Mouse (Mus musculus) lung, embryonic 15.5 days (tissue): ENCODE results near the gene Nsg1. TPM values are rescaled to one million over a fixed set of nuclear protein-coding genes. Genes with fewer than 3 reads are reported as not detected.

ENCODE experiments used
- ATAC-seq: fragments of 200-750 bp; cut with Nextera tagmentation; 2 replicates; pipeline ENCODE4 v1.8.0; 2017; ENCODE audit warnings: moderate number of reproducible peaks, borderline replicate concordance; ENCODE audit not compliant: low FRiP score, low TSS enrichment; ENCODE audit errors: extremely low read depth
- H3K27ac ChIP-seq: fragments of 300-500 bp; sonication (generic); 2 replicates; pipeline ENCODE4 v1.5.1; 2015; ENCODE audit warnings: moderate library complexity, mild to moderate bottlenecking, inconsistent platforms
- H3K27me3 ChIP-seq: fragments of 300-500 bp; sonication (generic); 2 replicates; pipeline ENCODE4 v1.6.1; 2015; ENCODE audit warnings: inconsistent platforms
- H3K36me3 ChIP-seq: fragments of 300-500 bp; sonication (generic); 2 replicates; pipeline ENCODE4 v1.6.1; 2015; ENCODE audit warnings: inconsistent platforms
- H3K4me1 ChIP-seq: fragments of 300-500 bp; sonication (generic); 2 replicates; pipeline ENCODE4 v1.6.1; 2015; ENCODE audit warnings: inconsistent platforms
- H3K4me2 ChIP-seq: fragments of 300-500 bp; sonication (generic); 2 replicates; pipeline ENCODE4 v1.6.1; 2015; ENCODE audit warnings: inconsistent platforms, mild to moderate bottlenecking, moderate library complexity
- H3K4me3 ChIP-seq: fragments of 300-500 bp; sonication (generic); 2 replicates; pipeline ENCODE4 v1.5.1; 2015; ENCODE audit warnings: mild to moderate bottlenecking, inconsistent platforms
- H3K9ac ChIP-seq: fragments of 300-500 bp; sonication (generic); 2 replicates; pipeline ENCODE4 v1.6.1; 2015; ENCODE audit warnings: inconsistent platforms
- H3K9me3 ChIP-seq: fragments of 300-500 bp; sonication (generic); 2 replicates; pipeline ENCODE4 v1.6.1; 2016; ENCODE audit warnings: inconsistent platforms
- WGBS: fragments of 180-500 bp; shearing (Covaris S2); methylation state at CpG from one replicate; pipeline ENCODE4 v1.1.7; 2015; 5-methylcytosine and 5-hydroxymethylcytosine counted together
- polyA plus RNA-seq: library from polyadenylated mRNA; unstranded; fragments of >200 nt; fragmentation: Nextera tagmentation; extraction: Ambion mirVana; gene quantifications from 2 replicates; pipeline ENCODE4 v1.2.1, GENCODE M21; 2015

Gene Nsg1
- polyA plus RNA-seq, 1 experiment from 2014 or later, result 70.1 TPM

- Histone ChIP-seq H3K9ac (no peak overlapping the region), H3K4me3 (no peak overlapping the region), H3K9me3 (no peaks in the 10 kb centered on the region), H3K27me3 (no peaks in the 10 kb centered on the region), H3K27ac (no peak overlapping the region), H3K4me2 (no peak overlapping the region), H3K36me3 (peaks cover 13% of the 10 kb centered on the region; the same call in 1 of the 2 replicates), H3K4me1 (no peaks in the 10 kb centered on the region)
- ATAC-seq, result no peak; the same call in 1 of the 2 replicates
- 94% methylated on average over 9 of the region's 9 CpGs for WGBS
These were observed 23.5 kb downstream of the Nsg1 start for GRCm38 (mm10) chr5:38136247-38136646.

DNA sequence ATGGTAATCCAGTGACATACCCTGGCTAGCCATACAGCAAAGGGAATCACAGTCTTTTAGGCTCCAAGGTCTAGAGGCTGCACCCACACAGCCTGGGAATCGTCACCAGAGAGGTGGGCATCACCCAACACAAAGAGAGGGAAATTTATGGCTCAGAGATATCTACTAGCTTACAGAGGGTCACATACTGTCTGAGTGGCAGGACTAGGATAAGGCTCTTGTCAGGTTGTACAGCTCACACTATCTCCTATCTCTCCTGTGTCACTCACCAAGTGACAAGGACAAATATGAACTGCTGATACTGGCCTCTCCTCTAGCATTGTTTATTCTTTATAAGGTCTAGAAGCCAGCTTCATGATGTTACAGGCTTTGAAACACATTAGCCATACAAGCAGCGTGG lies 30.4 kb downstream of the Nsg1 start:
- H3K4me2 ChIP-seq, result no peak overlapping the region
- H3K9ac ChIP-seq, result no peak overlapping the region
- no peak for ATAC-seq
- 0 out of 2 replicates have a peak, but pooled peaks cover 2% of the 10 kb centered on the region for H3K36me3 ChIP-seq
- no peaks in the 10 kb centered on the region for H3K9me3 ChIP-seq
- no peak overlapping the region for H3K27ac ChIP-seq
- no peak overlapping the region for H3K4me3 ChIP-seq
- no peaks in the 10 kb centered on the region for H3K27me3 ChIP-seq
- 92% methylated on average over 2 of the region's 2 CpGs for WGBS
- H3K4me1 ChIP-seq, result no peaks in the 10 kb centered on the region

DNA sequence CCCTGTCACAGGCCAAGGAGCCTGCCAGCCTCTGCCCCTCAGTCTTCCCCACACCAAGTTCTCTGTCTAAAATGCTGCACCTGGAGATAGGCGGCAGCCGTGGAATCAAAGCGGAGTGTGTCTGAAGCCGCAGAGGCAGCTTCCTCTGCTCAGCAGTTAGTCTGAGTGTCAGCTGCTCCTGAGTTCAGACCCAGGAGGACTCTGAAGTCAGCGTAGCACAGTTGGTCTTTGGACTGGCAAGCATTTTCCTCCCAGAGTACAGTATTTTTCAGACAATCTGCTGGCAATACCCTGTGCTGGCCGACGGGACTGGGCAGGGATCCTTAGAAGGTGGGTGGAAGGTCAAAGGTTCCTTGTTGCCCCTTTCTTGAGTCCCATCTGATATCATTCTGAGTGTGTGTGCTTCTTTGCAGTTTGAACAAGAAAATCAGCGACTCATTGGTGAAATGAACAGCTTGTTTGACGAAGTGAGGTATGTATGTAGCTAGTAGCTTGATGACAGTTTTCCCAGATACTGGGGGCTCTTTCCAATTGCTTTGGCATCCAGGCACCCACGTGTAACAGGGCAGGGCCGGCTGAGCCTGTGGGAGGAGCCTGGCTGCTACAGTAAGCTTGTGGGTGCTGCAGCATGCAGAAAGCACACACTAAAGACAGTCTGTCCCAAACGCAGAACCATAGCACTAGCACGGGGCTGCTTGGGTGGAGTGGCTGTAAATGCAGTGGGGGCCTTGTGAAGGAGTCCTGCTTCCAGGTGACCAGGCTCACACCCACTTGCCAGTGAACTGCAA lies 33.0 kb downstream of the Nsg1 start:
- no peak for ATAC-seq
- H3K36me3 ChIP-seq, result peaks cover 2% of the 10 kb centered on the region; the same call in 1 of the 2 replicates
- H3K4me2 ChIP-seq, result no peak overlapping the region
- no peaks in the 10 kb centered on the region for H3K27me3 ChIP-seq
- H3K27ac ChIP-seq, result no peak overlapping the region
- 80% methylated on average over 13 of the region's 13 CpGs for WGBS
- no peak overlapping the region for H3K9ac ChIP-seq
- no peaks in the 10 kb centered on the region for H3K4me1 ChIP-seq
- no peak overlapping the region for H3K4me3 ChIP-seq
- no peaks in the 10 kb centered on the region for H3K9me3 ChIP-seq

DNA sequence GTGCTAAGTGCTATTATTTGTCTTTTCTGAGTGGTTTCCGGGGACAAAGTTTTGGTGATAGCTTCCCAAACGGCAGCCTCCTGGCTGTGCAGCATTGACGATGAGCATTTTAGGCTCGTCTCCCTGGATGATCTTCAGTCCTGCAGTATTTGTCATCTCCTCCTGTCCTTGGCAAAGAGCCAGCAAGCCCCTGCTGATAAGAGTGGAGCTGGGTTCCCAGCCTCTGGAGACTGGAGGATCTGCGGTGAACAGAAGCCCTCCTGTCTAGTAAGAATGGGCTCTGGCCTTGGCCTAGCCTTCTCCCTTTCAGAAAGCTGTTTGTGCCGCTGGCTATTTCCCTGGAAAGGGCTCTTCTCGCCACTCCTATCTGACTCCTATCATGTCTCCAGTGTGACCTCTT lies 38.0 kb downstream of the Nsg1 start:
- 40% methylated on average over 7 of the region's 7 CpGs for WGBS
- no peak for ATAC-seq

GRCm38 (mm10) chr5:38119268-38119667 lies 40.4 kb downstream of the Nsg1 start:
- Histone ChIP-seq H3K9ac (no peak overlapping the region), H3K4me1 (no peaks in the 10 kb centered on the region), H3K9me3 (no peaks in the 10 kb centered on the region), H3K27ac (no peak overlapping the region), H3K27me3 (no peaks in the 10 kb centered on the region), H3K36me3 (peaks cover 4% of the 10 kb centered on the region), H3K4me3 (no peak overlapping the region), H3K4me2 (no peak overlapping the region)
- WGBS, result 91% methylated on average over 5 of the region's 5 CpGs
- ATAC-seq, result no peak

More for the DNA sequence above, 38.0 kb downstream of the Nsg1 start:
- Histone ChIP-seq H3K9ac (no peak overlapping the region), H3K27me3 (no peaks in the 10 kb centered on the region), H3K4me3 (no peak overlapping the region), H3K9me3 (no peaks in the 10 kb centered on the region), H3K4me1 (no peaks in the 10 kb centered on the region), H3K27ac (no peak overlapping the region), H3K36me3 (peaks cover 4% of the 10 kb centered on the region), H3K4me2 (no peak overlapping the region)

DNA sequence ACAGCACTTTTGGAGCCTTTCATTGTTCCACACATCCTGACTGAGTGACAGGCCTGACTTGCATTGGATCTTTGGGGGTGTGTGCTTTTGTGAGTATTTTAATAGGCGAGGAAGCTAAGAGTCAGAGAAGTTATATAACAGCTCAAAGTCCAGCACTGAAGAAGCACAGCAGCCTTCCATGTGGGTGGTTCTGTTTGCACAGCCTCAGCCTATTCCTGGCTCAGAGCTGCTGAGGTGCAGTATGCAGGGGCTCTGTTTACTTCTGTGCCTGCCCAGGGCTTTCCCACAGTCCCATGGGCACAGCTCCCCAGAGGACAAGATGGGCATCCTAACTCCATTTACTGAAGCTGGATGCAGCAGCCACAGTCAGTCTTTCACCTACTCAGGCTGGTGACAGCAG lies 42.7 kb downstream of the Nsg1 start:
- H3K4me1 ChIP-seq, result no peaks in the 10 kb centered on the region
- H3K4me3 ChIP-seq, result no peak overlapping the region
- ATAC-seq, result no peak
- no peak overlapping the region for H3K4me2 ChIP-seq
- 93% methylated on average over 1 of the region's 1 CpGs for WGBS
- H3K9ac ChIP-seq, result no peak overlapping the region
- H3K9me3 ChIP-seq, result no peaks in the 10 kb centered on the region
- H3K27ac ChIP-seq, result no peak overlapping the region
- no peaks in the 10 kb centered on the region for H3K27me3 ChIP-seq
- peaks cover 4% of the 10 kb centered on the region; the same call in 1 of the 2 replicates for H3K36me3 ChIP-seq

GRCm38 (mm10) chr5:38114526-38114925 lies 45.2 kb downstream of the Nsg1 start:
- Histone ChIP-seq H3K4me2 (no peak overlapping the region), H3K4me3 (no peak overlapping the region), H3K4me1 (no peaks in the 10 kb centered on the region), H3K36me3 (peaks cover 4% of the 10 kb centered on the region; the same call in 1 of the 2 replicates), H3K27ac (no peak overlapping the region), H3K9ac (no peak overlapping the region), H3K9me3 (no peaks in the 10 kb centered on the region), H3K27me3 (no peaks in the 10 kb centered on the region)
- WGBS, result 85% methylated on average over 2 of the region's 2 CpGs
- no peak for ATAC-seq

- Histone ChIP-seq H3K27me3 (no peaks in the 10 kb centered on the region), H3K4me1 (no peaks in the 10 kb centered on the region), H3K4me2 (no peak overlapping the region), H3K4me3 (no peak overlapping the region), H3K9ac (no peak overlapping the region), H3K36me3 (peaks cover 12% of the 10 kb centered on the region; the same call in 1 of the 2 replicates), H3K27ac (no peak overlapping the region), H3K9me3 (no peaks in the 10 kb centered on the region)
- WGBS, result 90% methylated on average over 10 of the region's 10 CpGs
- ATAC-seq, result no peak
These were observed 52.9 kb downstream of the Nsg1 start for GRCm38 (mm10) chr5:38106807-38107206.

DNA sequence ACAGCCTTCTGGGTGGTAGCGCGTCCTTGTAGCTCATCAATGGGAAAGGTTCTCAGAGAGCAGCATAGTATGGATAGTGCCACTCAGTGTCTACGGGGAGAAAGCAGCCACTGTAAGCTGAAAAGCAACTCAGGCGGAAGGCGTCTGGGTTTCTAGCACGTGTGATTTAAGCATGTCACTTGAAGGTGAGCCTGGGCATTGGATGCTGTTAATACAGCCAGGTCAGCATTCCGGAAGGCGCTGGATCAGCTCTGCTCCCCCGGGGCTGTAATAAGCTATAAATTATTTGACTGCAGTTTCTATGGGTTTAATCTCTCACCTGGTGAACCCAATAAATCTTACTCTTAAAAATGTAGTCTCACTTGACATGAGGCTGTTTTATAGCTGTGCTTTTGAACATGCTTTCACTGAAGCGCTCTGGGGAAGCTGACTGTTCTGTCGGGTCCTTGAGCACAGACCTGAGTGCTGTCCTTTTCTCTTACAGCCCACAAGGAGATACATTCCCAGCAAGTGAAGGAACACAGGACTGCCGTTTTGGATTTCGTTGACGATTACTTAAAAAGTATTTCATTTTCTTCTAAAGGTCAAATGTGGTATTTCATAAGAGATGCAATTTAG lies 53.5 kb downstream of the Nsg1 start:
- Histone ChIP-seq H3K4me2 (no peak overlapping the region), H3K4me3 (no peak overlapping the region), H3K27me3 (no peaks in the 10 kb centered on the region), H3K9ac (no peak overlapping the region), H3K4me1 (no peaks in the 10 kb centered on the region), H3K27ac (no peak overlapping the region), H3K36me3 (peaks cover 12% of the 10 kb centered on the region; the same call in 1 of the 2 replicates), H3K9me3 (no peaks in the 10 kb centered on the region)
- 83% methylated on average over 14 of the region's 14 CpGs for WGBS
- ATAC-seq, result no peak

DNA sequence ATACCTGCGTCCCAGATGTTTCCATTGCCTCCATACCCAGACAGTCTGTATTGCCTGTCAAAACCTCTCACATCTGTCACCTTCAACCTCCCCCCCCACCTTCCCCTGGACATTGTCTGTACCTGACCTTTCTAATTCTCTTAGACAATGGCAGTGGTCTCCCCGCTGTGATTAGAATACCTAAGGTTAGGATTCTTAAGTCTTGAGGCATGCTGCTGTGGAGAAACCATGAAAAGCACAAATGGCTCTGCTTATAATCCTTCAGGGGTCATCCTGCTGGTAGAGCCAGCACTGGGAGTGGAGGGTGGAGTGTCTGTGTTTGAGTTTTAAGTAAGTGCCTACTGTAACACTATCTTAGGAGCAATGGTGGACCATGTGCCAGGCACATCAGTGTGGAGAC lies 56.8 kb downstream of the Nsg1 start:
- no peak for ATAC-seq
- WGBS, result 73% methylated on average over 2 of the region's 2 CpGs
- Histone ChIP-seq H3K4me1 (no peaks in the 10 kb centered on the region), H3K27ac (no peak overlapping the region), H3K9me3 (no peaks in the 10 kb centered on the region), H3K27me3 (no peaks in the 10 kb centered on the region), H3K4me3 (no peak overlapping the region), H3K4me2 (no peak overlapping the region), H3K36me3 (0 out of 2 replicates have a peak, but pooled peaks cover 12% of the 10 kb centered on the region), H3K9ac (no peak overlapping the region)

- H3K9me3 ChIP-seq, result no peaks in the 10 kb centered on the region
- no peak overlapping the region for H3K4me2 ChIP-seq
- 91% methylated on average over 2 of the region's 2 CpGs for WGBS
- no peak overlapping the region for H3K9ac ChIP-seq
- no peak overlapping the region for H3K4me3 ChIP-seq
- ATAC-seq, result no peak
- no peaks in the 10 kb centered on the region for H3K36me3 ChIP-seq
- H3K27me3 ChIP-seq, result no peaks in the 10 kb centered on the region
- no peaks in the 10 kb centered on the region for H3K4me1 ChIP-seq
- H3K27ac ChIP-seq, result no peak overlapping the region
These were observed 60.5 kb downstream of the Nsg1 start for GRCm38 (mm10) chr5:38099139-38099676.

GRCm38 (mm10) chr5:38097501-38098093 lies 62.1 kb downstream of the Nsg1 start:
- H3K27me3 ChIP-seq, result no peaks in the 10 kb centered on the region
- no peaks in the 10 kb centered on the region for H3K36me3 ChIP-seq
- H3K9me3 ChIP-seq, result no peaks in the 10 kb centered on the region
- no peak overlapping the region for H3K9ac ChIP-seq
- WGBS, result 78% methylated on average over 4 of the region's 4 CpGs
- no peaks in the 10 kb centered on the region for H3K4me1 ChIP-seq
- no peak overlapping the region for H3K4me3 ChIP-seq
- no peak for ATAC-seq
- H3K27ac ChIP-seq, result no peak overlapping the region
- H3K4me2 ChIP-seq, result no peak overlapping the region
